Mouse (Mus musculus): ENCODE measurements at regions not wholly inside any gene's neighbourhood (a gene's known extent, or its start where the extent isn't known, plus 50 kb on each side); places are given as distances from the start of the nearest gene placed in this dataset.

- Histone ChIP-seq H3K4me1 (ENCODE audit: control insufficient read depth, insufficient read depth, low read length) (no peaks in the 10 kb centered on the region), H3K4me3 (ENCODE audit: low read depth, low read length) (no peak overlapping the region), H3K9ac (ENCODE audit: low read length) (no peak overlapping the region), H3K27ac (ENCODE audit: low read depth, low read length) (no peak overlapping the region), H3K36me3 (ENCODE audit: control insufficient read depth, insufficient read depth, low read length) (no peaks in the 10 kb centered on the region), H3K9me3 (ENCODE audit: control insufficient read depth, low read length) (no peaks in the 10 kb centered on the region), H3K4me2 (ENCODE audit: low read depth) (no peak overlapping the region), H3K27me3 (ENCODE audit: control insufficient read depth, insufficient read depth, low read length) (no peaks in the 10 kb centered on the region)
- WGBS = 73% methylated on average over 1 of the region's 1 CpGs
- ATAC-seq (ENCODE audit: insufficient read depth, low FRiP score, low TSS enrichment) = no peak
- no peak for DNase-seq (ENCODE audit: low spot score)
Measured at GRCm38 (mm10) chr8:92183331-92183730, 174.1 kb upstream of the Irx5 start.

GRCm38 (mm10) chr8:92180651-92181050 lies 176.8 kb upstream of the Irx5 start:
- no peak for DNase-seq (ENCODE audit: low spot score)
- H3K9me3 ChIP-seq (ENCODE audit: control insufficient read depth, low read length) = no peaks in the 10 kb centered on the region
- no peak for ATAC-seq (ENCODE audit: insufficient read depth, low FRiP score, low TSS enrichment)
- no peak overlapping the region for H3K4me3 ChIP-seq (ENCODE audit: low read depth, low read length)
- H3K36me3 ChIP-seq (ENCODE audit: control insufficient read depth, insufficient read depth, low read length) = no peaks in the 10 kb centered on the region
- no peak overlapping the region for H3K27ac ChIP-seq (ENCODE audit: low read depth, low read length)
- H3K27me3 ChIP-seq (ENCODE audit: control insufficient read depth, insufficient read depth, low read length) = no peaks in the 10 kb centered on the region
- H3K4me2 ChIP-seq (ENCODE audit: low read depth) = no peak overlapping the region
- H3K4me1 ChIP-seq (ENCODE audit: control insufficient read depth, insufficient read depth, low read length) = no peaks in the 10 kb centered on the region
- H3K9ac ChIP-seq (ENCODE audit: low read length) = no peak overlapping the region
- WGBS = 90% methylated on average over 4 of the region's 4 CpGs

GRCm38 (mm10) chr8:92179327-92179726 lies 178.1 kb upstream of the Irx5 start:
- no peak overlapping the region for H3K4me2 ChIP-seq (ENCODE audit: low read depth)
- 68% methylated on average over 2 of the region's 2 CpGs for WGBS
- H3K36me3 ChIP-seq (ENCODE audit: control insufficient read depth, insufficient read depth, low read length) = no peaks in the 10 kb centered on the region
- no peak overlapping the region for H3K9ac ChIP-seq (ENCODE audit: low read length)
- H3K27ac ChIP-seq (ENCODE audit: low read depth, low read length) = no peak overlapping the region
- H3K9me3 ChIP-seq (ENCODE audit: control insufficient read depth, low read length) = no peaks in the 10 kb centered on the region
- H3K27me3 ChIP-seq (ENCODE audit: control insufficient read depth, insufficient read depth, low read length) = no peaks in the 10 kb centered on the region
- no peaks in the 10 kb centered on the region for H3K4me1 ChIP-seq (ENCODE audit: control insufficient read depth, insufficient read depth, low read length)
- ATAC-seq (ENCODE audit: insufficient read depth, low FRiP score, low TSS enrichment) (no peak), DNase-seq (ENCODE audit: low spot score) (no peak)
- no peak overlapping the region for H3K4me3 ChIP-seq (ENCODE audit: low read depth, low read length)

- no peak for ATAC-seq (ENCODE audit: insufficient read depth, low FRiP score, low TSS enrichment)
- Histone ChIP-seq H3K4me2 (ENCODE audit: low read depth) (no peak overlapping the region), H3K27me3 (ENCODE audit: control insufficient read depth, insufficient read depth, low read length) (no peaks in the 10 kb centered on the region), H3K4me3 (ENCODE audit: low read depth, low read length) (no peak overlapping the region), H3K4me1 (ENCODE audit: control insufficient read depth, insufficient read depth, low read length) (no peaks in the 10 kb centered on the region), H3K9me3 (ENCODE audit: control insufficient read depth, low read length) (no peaks in the 10 kb centered on the region), H3K9ac (ENCODE audit: low read length) (no peak overlapping the region), H3K36me3 (ENCODE audit: control insufficient read depth, insufficient read depth, low read length) (no peaks in the 10 kb centered on the region), H3K27ac (ENCODE audit: low read depth, low read length) (no peak overlapping the region)
- 83% methylated on average over 5 of the region's 5 CpGs for WGBS
- no peak for DNase-seq (ENCODE audit: low spot score)
Measured at GRCm38 (mm10) chr8:92176101-92176500, 181.3 kb upstream of the Irx5 start.

GRCm38 (mm10) chr8:92174106-92174505 lies 183.3 kb upstream of the Irx5 start:
- DNase-seq (ENCODE audit: low spot score) (no peak), ATAC-seq (ENCODE audit: insufficient read depth, low FRiP score, low TSS enrichment) (no peak)
- Histone ChIP-seq H3K9ac (ENCODE audit: low read length) (no peak overlapping the region), H3K4me1 (ENCODE audit: control insufficient read depth, insufficient read depth, low read length) (no peaks in the 10 kb centered on the region), H3K9me3 (ENCODE audit: control insufficient read depth, low read length) (no peaks in the 10 kb centered on the region), H3K4me2 (ENCODE audit: low read depth) (no peak overlapping the region), H3K27me3 (ENCODE audit: control insufficient read depth, insufficient read depth, low read length) (no peaks in the 10 kb centered on the region), H3K4me3 (ENCODE audit: low read depth, low read length) (no peak overlapping the region), H3K36me3 (ENCODE audit: control insufficient read depth, insufficient read depth, low read length) (no peaks in the 10 kb centered on the region), H3K27ac (ENCODE audit: low read depth, low read length) (no peak overlapping the region)
- 83% methylated on average over 2 of the region's 2 CpGs for WGBS

- H3K9ac ChIP-seq (ENCODE audit: low read length) = no peak overlapping the region
- no peaks in the 10 kb centered on the region for H3K9me3 ChIP-seq (ENCODE audit: control insufficient read depth, low read length)
- 52% methylated on average over 2 of the region's 2 CpGs for WGBS
Measured at GRCm38 (mm10) chr8:92171578-92171977, 185.8 kb upstream of the Irx5 start.

GRCm38 (mm10) chr8:92167340-92167783 lies 190.1 kb upstream of the Irx5 start:
- H3K27ac ChIP-seq (ENCODE audit: low read depth, low read length) = no peak overlapping the region
- no peak for ATAC-seq (ENCODE audit: insufficient read depth, low FRiP score, low TSS enrichment)
- H3K4me3 ChIP-seq (ENCODE audit: low read depth, low read length) = no peak overlapping the region
- H3K27me3 ChIP-seq (ENCODE audit: control insufficient read depth, insufficient read depth, low read length) = no peaks in the 10 kb centered on the region
- no peaks in the 10 kb centered on the region for H3K9me3 ChIP-seq (ENCODE audit: control insufficient read depth, low read length)
- 16% methylated on average over 4 of the region's 4 CpGs for whole genome bisulfite sequencing
- peak; percentile 24 for DNase-seq (ENCODE audit: low spot score)
- no peak overlapping the region for H3K4me2 ChIP-seq (ENCODE audit: low read depth)
- H3K9ac ChIP-seq (ENCODE audit: low read length) = no peak overlapping the region
- H3K4me1 ChIP-seq (ENCODE audit: control insufficient read depth, insufficient read depth, low read length) = peaks cover 4% of the 10 kb centered on the region; the same call in 1 of the 2 replicates
- no peaks in the 10 kb centered on the region for H3K36me3 ChIP-seq (ENCODE audit: control insufficient read depth, insufficient read depth, low read length)

More at GRCm38 (mm10) chr8:92171578-92171977, 185.8 kb upstream of the Irx5 start:
- H3K4me3 ChIP-seq (ENCODE audit: low read depth, low read length) = no peak overlapping the region
- H3K27me3 ChIP-seq (ENCODE audit: control insufficient read depth, insufficient read depth, low read length) = no peaks in the 10 kb centered on the region
- no peaks in the 10 kb centered on the region for H3K36me3 ChIP-seq (ENCODE audit: control insufficient read depth, insufficient read depth, low read length)
- no peak overlapping the region for H3K4me2 ChIP-seq (ENCODE audit: low read depth)
- H3K4me1 ChIP-seq (ENCODE audit: control insufficient read depth, insufficient read depth, low read length) = peaks cover 4% of the 10 kb centered on the region; the same call in 1 of the 2 replicates
- DNase-seq (ENCODE audit: low spot score) (no peak), ATAC-seq (ENCODE audit: insufficient read depth, low FRiP score, low TSS enrichment) (no peak)
- H3K27ac ChIP-seq (ENCODE audit: low read depth, low read length) = no peak overlapping the region

- ATAC-seq (ENCODE audit: insufficient read depth, low FRiP score, low TSS enrichment) = no peak
- Histone ChIP-seq H3K9ac (ENCODE audit: low read length) (no peak overlapping the region), H3K9me3 (ENCODE audit: control insufficient read depth, low read length) (0 out of 2 replicates have a peak, but pooled peaks cover 2% of the 10 kb centered on the region), H3K27me3 (ENCODE audit: control insufficient read depth, insufficient read depth, low read length) (no peaks in the 10 kb centered on the region), H3K4me1 (ENCODE audit: control insufficient read depth, insufficient read depth, low read length) (peaks cover 4% of the 10 kb centered on the region; the same call in 1 of the 2 replicates), H3K27ac (ENCODE audit: low read depth, low read length) (no peak overlapping the region), H3K36me3 (ENCODE audit: control insufficient read depth, insufficient read depth, low read length) (no peaks in the 10 kb centered on the region), H3K4me2 (ENCODE audit: low read depth) (no peak overlapping the region), H3K4me3 (ENCODE audit: low read depth, low read length) (no peak overlapping the region)
- no peak for DNase-seq (ENCODE audit: low spot score)
- 84% methylated on average over 6 of the region's 6 CpGs for WGBS
Measured at GRCm38 (mm10) chr8:92165306-92165705, 192.1 kb upstream of the Irx5 start.

GRCm38 (mm10) chr8:92164496-92164895 lies 192.9 kb upstream of the Irx5 start:
- no peak overlapping the region for H3K4me2 ChIP-seq (ENCODE audit: low read depth)
- no peak overlapping the region for H3K9ac ChIP-seq (ENCODE audit: low read length)
- H3K36me3 ChIP-seq (ENCODE audit: control insufficient read depth, insufficient read depth, low read length) = no peaks in the 10 kb centered on the region
- H3K4me1 ChIP-seq (ENCODE audit: control insufficient read depth, insufficient read depth, low read length) = peaks cover 4% of the 10 kb centered on the region; the same call in 1 of the 2 replicates
- 0 out of 2 replicates have a peak, but pooled peaks cover 2% of the 10 kb centered on the region for H3K9me3 ChIP-seq (ENCODE audit: control insufficient read depth, low read length)
- ATAC-seq (ENCODE audit: insufficient read depth, low FRiP score, low TSS enrichment) = no peak
- whole genome bisulfite sequencing = 94% methylated on average over 4 of the region's 4 CpGs
- H3K27me3 ChIP-seq (ENCODE audit: control insufficient read depth, insufficient read depth, low read length) = no peaks in the 10 kb centered on the region
- H3K4me3 ChIP-seq (ENCODE audit: low read depth, low read length) = no peak overlapping the region
- no peak overlapping the region for H3K27ac ChIP-seq (ENCODE audit: low read depth, low read length)
- no peak for DNase-seq (ENCODE audit: low spot score)
